Mouse (Mus musculus) spleen, adult 2 months (tissue): Measurements from ENCODE around the gene Gba2.

Experiments used
- CTCF ChIP-seq: fragments of 200-500 bp; IDR thresholded peaks from 2 replicates; pipeline ENCODE4 v1.5.1; 2011; ENCODE audit warnings: mild to moderate bottlenecking, inconsistent platforms; ENCODE audit not compliant: insufficient read depth, insufficient read length, insufficient replicate concordance; ENCODE audit errors: extremely low read depth
- POLR2A ChIP-seq: fragments of 200-500 bp; IDR thresholded peaks from 2 replicates; pipeline ENCODE4 v1.6.1; 2011; ENCODE audit warnings: low read depth, low read length, inconsistent platforms

- no peak for TF ChIP-seq POLR2A
- no peak for TF ChIP-seq CTCF
These were observed 18.4 kb downstream of the Gba2 start for GRCm38 (mm10) chr4:43560243-43560611.
